ENCODE assay signal across 9 mouse cellular contexts in the genomic region with DNA sequence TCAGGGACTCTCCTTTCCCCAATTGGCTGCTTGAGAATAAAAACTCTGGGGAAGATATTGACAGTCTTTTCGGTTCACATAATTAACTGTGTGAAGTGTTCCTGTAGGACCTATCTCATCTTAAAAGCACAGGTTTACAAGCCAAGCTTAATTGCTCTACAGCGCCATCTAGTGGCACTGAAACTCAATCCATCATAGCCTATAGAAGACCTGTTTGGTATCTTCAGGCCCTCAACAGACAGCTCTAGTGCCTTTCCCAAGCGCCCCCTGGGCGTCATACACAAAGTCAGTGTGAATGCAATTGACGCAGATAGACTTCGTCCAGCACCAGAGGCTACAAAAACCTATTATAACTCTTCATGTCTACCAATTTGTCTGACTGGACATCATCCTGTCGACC.
DNase-seq lines count a peak whose midpoint lies in the region; ATAC-seq and TF ChIP-seq lines count a peak whose summit lies in the region.
"Had no signal": no experiment of that assay in that cellular context is flagged by ENCODE, and none has a peak within 500 bp of the region (broad histone marks: within the 10 kb centered on the region; RNA-seq: fewer than 3 reads in every experiment).

No protein-coding gene starts in this region.

- H3K27ac ChIP-seq in limb, embryonic 11.5 days (replicated peaks; ENCODE audit: low read depth, low read length): no peak overlapping the region
- H3K27ac ChIP-seq in stomach, postnatal 0 days (replicated peaks): no peak overlapping the region

- no peaks in the 10 kb centered on the region for H3K27me3 ChIP-seq in limb, embryonic 11.5 days (ENCODE audit: control insufficient read depth, insufficient read depth, low read length)
- no peaks in the 10 kb centered on the region for H3K27me3 ChIP-seq in stomach, postnatal 0 days (ENCODE audit: control insufficient read depth, insufficient read depth, low read length)

- no peak for ATAC-seq in limb, embryonic 11.5 days (ENCODE audit: insufficient number of reproducible peaks, low FRiP score, low TSS enrichment, low read depth)
- 0 out of 2 replicates have a peak, but pooled peaks have one; percentile 40 for ATAC-seq in monocyte, adult 5-6 weeks (replicated peaks; ENCODE audit: insufficient number of reproducible peaks, low FRiP score, low TSS enrichment, poor library complexity, severe bottlenecking)
- peak; percentile 51; the same call in 1 of the 2 replicates for ATAC-seq in stomach, postnatal 0 days (ENCODE audit: low FRiP score, low TSS enrichment)

- peak; percentile 86 for TF ChIP-seq CTCF in stomach, postnatal 0 days (IDR thresholded peaks at IDR 0.05; ENCODE audit: low read depth)

- H3K4me1 ChIP-seq in limb, embryonic 11.5 days (ENCODE audit: control insufficient read depth, insufficient read depth, low read length): no peaks in the 10 kb centered on the region
- H3K4me1 ChIP-seq in stomach, postnatal 0 days (replicated peaks; ENCODE audit: control insufficient read depth, insufficient read depth): no peaks in the 10 kb centered on the region

- WGBS in limb, embryonic 11.5 days: 37% methylated on average over 7 of the region's 7 CpGs
- WGBS in stomach, postnatal 0 days: 34% methylated on average over 7 of the region's 7 CpGs

- no peaks in the 10 kb centered on the region for H3K36me3 ChIP-seq in limb, embryonic 11.5 days (ENCODE audit: control insufficient read depth, insufficient read depth, low read length)
- H3K36me3 ChIP-seq in stomach, postnatal 0 days (ENCODE audit: control insufficient read depth, insufficient read depth, low read length): no peaks in the 10 kb centered on the region

- DNase-seq in 3134 (ENCODE audit: extremely low read depth, insufficient read length, low spot score): peak; percentile 13
- peak; percentile 30 for DNase-seq in Muller cell, postnatal 12 days (ENCODE audit: inconsistent ontology term)
- DNase-seq in cerebellum, adult 8-10 months: peak; percentile 62
- DNase-seq in frontal cortex, adult 2 months (ENCODE audit: extremely low spot score in 1 of 2, low spot score in 1 of 2): peak; percentile 13 to 88
- DNase-seq in kidney, adult 8-10 months: peak; percentile 43 to 66
- peak; percentile 83 for DNase-seq in limb, embryonic 11.5 days (ENCODE audit: low spot score)
- DNase-seq in stomach, postnatal 0 days (ENCODE audit: low spot score): peak; percentile 75

- TF ChIP-seq EP300 in stomach, postnatal 0 days (optimal IDR thresholded peaks at IDR 0.05): no peak

- no peak overlapping the region for H3K9ac ChIP-seq in limb, embryonic 11.5 days (ENCODE audit: low read length)
- no peak overlapping the region for H3K9ac ChIP-seq in stomach, postnatal 0 days (ENCODE audit: low read length)

- no peak overlapping the region for H3K4me3 ChIP-seq in limb, embryonic 11.5 days (ENCODE audit: low read depth, low read length)
- no peak overlapping the region for H3K4me3 ChIP-seq in stomach, postnatal 0 days (ENCODE audit: low read depth, low read length)
- H3K4me3 ChIP-seq: erythroblast, embryonic 14.5 days had no signal

- H3K4me2 ChIP-seq in limb, embryonic 11.5 days (ENCODE audit: low read depth, severe bottlenecking): no peak overlapping the region
- H3K4me2 ChIP-seq in stomach, postnatal 0 days (replicated peaks; ENCODE audit: low read depth): no peak overlapping the region

- H3K9me3 ChIP-seq in limb, embryonic 11.5 days (ENCODE audit: control insufficient read depth, low read length): no peaks in the 10 kb centered on the region
- no peaks in the 10 kb centered on the region for H3K9me3 ChIP-seq in stomach, postnatal 0 days (ENCODE audit: control insufficient read depth, low read length)

Comparison
In these comparisons a context has a peak if more than half of its experiments do, and no peak if none do; other contexts are left out.
1. DNase-seq: peak in every context shown above with its lines; median percentile 83 in limb, embryonic 11.5 days; 75 in stomach, postnatal 0 days; 62 in cerebellum, adult 8-10 months; 54 in kidney, adult 8-10 months; 50 in frontal cortex, adult 2 months; 30 in Muller cell, postnatal 12 days; 13 in 3134.